32 mouse cellular contexts compared by ENCODE assay signal in genomic region chr13:54839211-54839610, GRCm38 (mm10). TPM values are rescaled to one million over a fixed set of nuclear protein-coding genes. Genes with fewer than 3 reads are reported as not detected.
DNase-seq lines count a peak whose midpoint lies in the region; ATAC-seq and TF ChIP-seq lines count a peak whose summit lies in the region.
"Had no signal": no experiment of that assay in that cellular context is flagged by ENCODE, and none has a peak within 500 bp of the region (broad histone marks: within the 10 kb centered on the region; RNA-seq: fewer than 3 reads in every experiment).

No protein-coding gene starts in this region.

- no peak; the same call in 1 of the 2 replicates for ATAC-seq in hindbrain, embryonic 15.5 days (ENCODE audit: low FRiP score, low read depth)
- no peak for ATAC-seq in limb, embryonic 11.5 days (ENCODE audit: insufficient number of reproducible peaks, low FRiP score, low TSS enrichment, low read depth)
- ATAC-seq in monocyte, adult 5-6 weeks (replicated peaks; ENCODE audit: insufficient number of reproducible peaks, low FRiP score, low TSS enrichment, poor library complexity, severe bottlenecking) = no peak
- ATAC-seq: forebrain, embryonic 15.5 days; intestine, embryonic 15.5 days had no signal

- no peaks in the 10 kb centered on the region for H3K9me3 ChIP-seq in hindbrain, embryonic 15.5 days
- peaks cover 7% of the 10 kb centered on the region; the same call in 1 of the 2 replicates for H3K9me3 ChIP-seq in hindbrain, embryonic 10.5 days
- no peaks in the 10 kb centered on the region for H3K9me3 ChIP-seq in limb, embryonic 11.5 days (ENCODE audit: control insufficient read depth, low read length)
- H3K9me3 ChIP-seq: forebrain, embryonic 15.5 days; heart, embryonic 10.5 days; intestine, embryonic 15.5 days; lung, embryonic 15.5 days had no signal

- H3K79me2 ChIP-seq in C2C12 (ENCODE audit: control insufficient read depth, insufficient read depth) = no peaks in the 10 kb centered on the region

- no peaks in the 10 kb centered on the region for H3K27me3 ChIP-seq in hindbrain, embryonic 15.5 days
- peaks cover 15% of the 10 kb centered on the region; the same call in 1 of the 2 replicates for H3K27me3 ChIP-seq in hindbrain, embryonic 10.5 days (ENCODE audit: insufficient read depth, poor library complexity, severe bottlenecking)
- H3K27me3 ChIP-seq in C2C12 (ENCODE audit: control insufficient read depth, insufficient read depth, insufficient read length) = peaks cover 29% of the 10 kb centered on the region
- no peaks in the 10 kb centered on the region for H3K27me3 ChIP-seq in limb, embryonic 11.5 days (ENCODE audit: control insufficient read depth, insufficient read depth, low read length)
- H3K27me3 ChIP-seq: forebrain, embryonic 15.5 days; intestine, embryonic 15.5 days; lung, embryonic 15.5 days had no signal

- H3K9ac ChIP-seq in hindbrain, embryonic 15.5 days = no peak overlapping the region
- no peak overlapping the region for H3K9ac ChIP-seq in limb, embryonic 11.5 days (ENCODE audit: low read length)
- H3K9ac ChIP-seq: forebrain, embryonic 15.5 days; intestine, embryonic 15.5 days; liver, embryonic 14.5 days; lung, embryonic 15.5 days had no signal

- TF ChIP-seq CTCF in C2C12 (IDR thresholded peaks at IDR 0.05; ENCODE audit: control insufficient read depth, insufficient read depth, insufficient read length) = no peak

- DNase-seq in hindbrain, embryonic 10.5 days (ENCODE audit: low spot score) = no peak
- DNase-seq in A20 (ENCODE audit: low read depth, low spot score) = peak; percentile 59
- DNase-seq in limb, embryonic 11.5 days (ENCODE audit: low spot score) = peak; percentile 48
- no peak for DNase-seq in gastrocnemius, postnatal 25 days
- DNase-seq: adrenal gland, postnatal 36 days; cerebellum, postnatal 14 days; heart, postnatal 4 days; kidney, adult 8-10 months; kidney, postnatal 10 days; thymus, adult 18-20 months; thymus, postnatal 36 days had no signal

- H3K4me1 ChIP-seq in hindbrain, embryonic 15.5 days (replicated peaks) = peaks cover 27% of the 10 kb centered on the region
- H3K4me1 ChIP-seq in hindbrain, embryonic 10.5 days (replicated peaks) = peaks cover 14% of the 10 kb centered on the region
- peaks cover 13% of the 10 kb centered on the region for H3K4me1 ChIP-seq in limb, embryonic 11.5 days (ENCODE audit: control insufficient read depth, insufficient read depth, low read length)
- H3K4me1 ChIP-seq: intestine, embryonic 15.5 days had no signal

- no peak overlapping the region for H3ac ChIP-seq in C2C12 (ENCODE audit: control insufficient read depth, insufficient read length, low read depth)

- no peaks in the 10 kb centered on the region for H3K36me3 ChIP-seq in hindbrain, embryonic 15.5 days
- no peaks in the 10 kb centered on the region for H3K36me3 ChIP-seq in hindbrain, embryonic 10.5 days
- no peaks in the 10 kb centered on the region for H3K36me3 ChIP-seq in C2C12 (ENCODE audit: control insufficient read depth, insufficient read depth)
- H3K36me3 ChIP-seq in limb, embryonic 11.5 days (ENCODE audit: control insufficient read depth, insufficient read depth, low read length) = no peaks in the 10 kb centered on the region
- H3K36me3 ChIP-seq: embryonic facial prominence, embryonic 10.5 days; forebrain, embryonic 15.5 days; heart, embryonic 10.5 days; intestine, embryonic 15.5 days; lung, embryonic 15.5 days had no signal

- no peaks in the 10 kb centered on the region for H3K79me3 ChIP-seq in C2C12 (ENCODE audit: low read depth)

- H3K4me3 ChIP-seq in hindbrain, embryonic 15.5 days = no peak overlapping the region
- no peak overlapping the region for H3K4me3 ChIP-seq in hindbrain, embryonic 10.5 days
- no peak overlapping the region for H3K4me3 ChIP-seq in C2C12 (ENCODE audit: insufficient read depth, poor library complexity, severe bottlenecking)
- H3K4me3 ChIP-seq in limb, embryonic 11.5 days (ENCODE audit: low read depth, low read length) = no peak overlapping the region
- H3K4me3 ChIP-seq: embryonic facial prominence, embryonic 10.5 days; forebrain, embryonic 15.5 days; heart, embryonic 10.5 days; intestine, embryonic 15.5 days; lung, embryonic 15.5 days had no signal

- H3K27ac ChIP-seq in hindbrain, embryonic 15.5 days (replicated peaks) = peak overlapping the region; percentile 49
- H3K27ac ChIP-seq in hindbrain, embryonic 10.5 days = no peak overlapping the region
- no peak overlapping the region for H3K27ac ChIP-seq in limb, embryonic 11.5 days (replicated peaks; ENCODE audit: low read depth, low read length)
- H3K27ac ChIP-seq: embryonic facial prominence, embryonic 10.5 days; forebrain, embryonic 15.5 days; heart, embryonic 10.5 days; intestine, embryonic 15.5 days; liver, embryonic 14.5 days; lung, embryonic 15.5 days; macrophage had no signal

- H3K4me2 ChIP-seq in hindbrain, embryonic 15.5 days = no peak overlapping the region
- no peak overlapping the region for H3K4me2 ChIP-seq in limb, embryonic 11.5 days (ENCODE audit: low read depth, severe bottlenecking)
- H3K4me2 ChIP-seq: forebrain, embryonic 15.5 days; intestine, embryonic 15.5 days; midbrain, embryonic 11.5 days had no signal

- WGBS in hindbrain, embryonic 15.5 days = 61% methylated on average over 6 of the region's 6 CpGs
- 73% methylated on average over 6 of the region's 6 CpGs for WGBS in hindbrain, embryonic 10.5 days
- WGBS in limb, embryonic 11.5 days = 50% methylated on average over 6 of the region's 6 CpGs

TF ChIP-seq in C2C12, 6 proteins besides CTCF, POLR2A, EP300 and RAD21:
- TF ChIP-seq MYOG (IDR thresholded peaks at IDR 0.05; ENCODE audit: control insufficient read depth, extremely low read depth, insufficient read length) = no peak
- TF ChIP-seq MYOD1 (IDR thresholded peaks at IDR 0.05; ENCODE audit: control insufficient read depth, insufficient read length, low read depth) = no peak
- TF ChIP-seq MAX (IDR thresholded peaks at IDR 0.05) = no peak
- no peak for TF ChIP-seq CEBPB (IDR thresholded peaks at IDR 0.05; ENCODE audit: low read depth)
- TF ChIP-seq USF1 (IDR thresholded peaks at IDR 0.05; ENCODE audit: low read depth) = peak; percentile 55
- TF ChIP-seq FOSL1 (IDR thresholded peaks at IDR 0.05; ENCODE audit: insufficient read depth, low read length, poor library complexity, severe bottlenecking) = no peak

RNA-seq across cellular contexts. Expression of gene Tspan17, which starts 50.0 kb away (rescaled TPM):
- polyA plus RNA-seq in hindbrain, embryonic 15.5 days (2015; fragmentation: Nextera tagmentation; extraction: Ambion mirVana) = 95.7 and 98.3 TPM in 2 replicates
- polyA plus RNA-seq in hindbrain, embryonic 10.5 days (2016; fragmentation: Nextera tagmentation; extraction: Ambion mirVana) = 12.3 and 26.5 TPM in 2 replicates
- 26.6 TPM for polyA plus RNA-seq in C2C12 (2012; fragmentation: generic; extraction: Trizol)
- 1.7 and 1.8 TPM in 2 replicates for polyA plus RNA-seq in limb, embryonic 11.5 days (2014; fragmentation: Nextera tagmentation; extraction: Ambion mirVana)
- 6.9 to 18.5 TPM (median 8.1 TPM) in 3 replicates for total RNA-seq in monocyte, adult 5-6 weeks (2017)
- 10 to 100 TPM; 14.2 to 18.0 TPM for total RNA-seq in gastrocnemius, postnatal 25 days (2021)

RNA-seq across cellular contexts. Expression of gene Eif4e1b, which starts 55.4 kb away (rescaled TPM):
- polyA plus RNA-seq in hindbrain, embryonic 15.5 days (2015; fragmentation: Nextera tagmentation; extraction: Ambion mirVana) = not detected in 2 replicates
- polyA plus RNA-seq in hindbrain, embryonic 10.5 days (2016; fragmentation: Nextera tagmentation; extraction: Ambion mirVana) = not detected in 2 replicates
- polyA plus RNA-seq in C2C12 (2012; fragmentation: generic; extraction: Trizol) = not detected
- not detected in 2 replicates for polyA plus RNA-seq in limb, embryonic 11.5 days (2014; fragmentation: Nextera tagmentation; extraction: Ambion mirVana)
- not detected in 3 replicates for total RNA-seq in monocyte, adult 5-6 weeks (2017)
- total RNA-seq in gastrocnemius, postnatal 25 days (2021) = not detected
- total RNA-seq: adrenal gland, postnatal 36 days; gastrocnemius, adult 8-10 months; granulocyte monocyte progenitor cell, adult 5-6 weeks; heart, postnatal 4 days; layer of hippocampus, adult 18-20 months; layer of hippocampus, postnatal 25 days; left cerebral cortex, postnatal 14 days had no signal
- polyA plus RNA-seq: embryonic facial prominence, embryonic 10.5 days; forebrain, embryonic 15.5 days; heart, embryonic 10.5 days; heart, embryonic 16.5 days; intestine, embryonic 15.5 days; limb, embryonic 14.5 days; liver, embryonic 14.5 days; lung, embryonic 15.5 days; macrophage; midbrain, embryonic 11.5 days; neural tube, embryonic 11.5 days; small intestine, adult 2 months; stomach, embryonic 16.5 days had no signal

Comparison
In these comparisons a context has a peak if more than half of its experiments do, and no peak if none do; other contexts are left out.
1. DNase-seq: peak in A20 (single experiment) and limb, embryonic 11.5 days (single experiment); none in hindbrain, embryonic 10.5 days (single experiment) and gastrocnemius, postnatal 25 days (single experiment).